Mouse (Mus musculus): ENCODE measurements at regions not wholly inside any gene's neighbourhood (a gene's known extent, or its start where the extent isn't known, plus 50 kb on each side); places are given as distances from the start of the nearest gene placed in this dataset.

DNA sequence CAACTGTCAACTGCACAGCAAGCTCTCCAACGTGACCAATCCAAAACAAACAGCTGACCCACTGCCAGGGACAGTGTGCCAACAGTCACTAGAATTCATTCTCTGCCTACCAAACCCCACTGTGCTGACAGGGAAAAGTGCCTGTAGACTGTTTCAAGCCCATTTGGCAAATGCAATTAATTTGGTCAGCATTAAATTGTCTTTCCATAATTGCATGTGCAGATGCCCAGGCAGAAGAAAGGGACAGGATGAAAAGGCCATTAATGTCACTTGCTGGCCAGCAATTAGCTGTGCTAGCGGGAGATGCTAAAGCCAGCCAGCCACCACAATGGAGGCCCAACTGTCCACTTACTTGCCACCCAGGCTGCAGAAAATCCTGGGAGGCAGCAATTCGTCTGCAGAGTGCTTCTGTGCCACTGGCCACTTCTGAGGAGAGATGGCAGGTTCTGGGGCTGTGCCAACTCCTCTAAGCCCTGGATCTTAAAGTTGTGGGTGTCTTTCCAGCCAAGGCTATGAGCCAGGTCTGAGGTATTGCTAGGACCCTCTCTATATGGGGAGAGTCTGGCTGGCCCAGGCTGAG lies 108.8 kb upstream of the Kdm8 start:
- ATAC-seq (replicated peaks) = peak; percentile 80
- Histone ChIP-seq H3K36me3 (no peaks in the 10 kb centered on the region), H3K27me3 (0 out of 2 replicates have a peak, but pooled peaks cover 2% of the 10 kb centered on the region), H3K9ac (replicated peaks) (no peak overlapping the region), H3K4me3 (no peak overlapping the region), H3K27ac (replicated peaks) (no peak overlapping the region), H3K4me1 (peaks cover 6% of the 10 kb centered on the region; the same call in 1 of the 2 replicates), H3K9me3 (no peaks in the 10 kb centered on the region), H3K4me2 (replicated peaks) (no peak overlapping the region)
- 7% methylated on average over 3 of the region's 3 CpGs for WGBS

- WGBS = 68% methylated on average over 3 of the region's 3 CpGs
- no peak for ATAC-seq (replicated peaks)
These were observed 107.7 kb upstream of the Kdm8 start for GRCm38 (mm10) chr7:125336826-125337225.

GRCm38 (mm10) chr7:125338177-125338751 lies 106.2 kb upstream of the Kdm8 start:
- Histone ChIP-seq H3K4me3 (no peak overlapping the region), H3K36me3 (no peaks in the 10 kb centered on the region), H3K9ac (replicated peaks) (no peak overlapping the region), H3K4me2 (replicated peaks) (no peak overlapping the region), H3K27me3 (0 out of 2 replicates have a peak, but pooled peaks cover 1% of the 10 kb centered on the region), H3K27ac (replicated peaks) (no peak overlapping the region), H3K9me3 (no peaks in the 10 kb centered on the region), H3K4me1 (peaks cover 6% of the 10 kb centered on the region; the same call in 1 of the 2 replicates)
- ATAC-seq (replicated peaks) = no peak
- 88% methylated on average over 6 of the region's 6 CpGs for WGBS

More at GRCm38 (mm10) chr7:125336826-125337225, 107.7 kb upstream of the Kdm8 start:
- H3K9me3 ChIP-seq = no peaks in the 10 kb centered on the region
- H3K36me3 ChIP-seq = no peaks in the 10 kb centered on the region
- H3K4me2 ChIP-seq (replicated peaks) = no peak overlapping the region
- no peak overlapping the region for H3K27ac ChIP-seq (replicated peaks)
- no peak overlapping the region for H3K9ac ChIP-seq (replicated peaks)
- H3K27me3 ChIP-seq = 0 out of 2 replicates have a peak, but pooled peaks cover 2% of the 10 kb centered on the region
- no peak overlapping the region for H3K4me3 ChIP-seq
- H3K4me1 ChIP-seq = peaks cover 6% of the 10 kb centered on the region; the same call in 1 of the 2 replicates

DNA sequence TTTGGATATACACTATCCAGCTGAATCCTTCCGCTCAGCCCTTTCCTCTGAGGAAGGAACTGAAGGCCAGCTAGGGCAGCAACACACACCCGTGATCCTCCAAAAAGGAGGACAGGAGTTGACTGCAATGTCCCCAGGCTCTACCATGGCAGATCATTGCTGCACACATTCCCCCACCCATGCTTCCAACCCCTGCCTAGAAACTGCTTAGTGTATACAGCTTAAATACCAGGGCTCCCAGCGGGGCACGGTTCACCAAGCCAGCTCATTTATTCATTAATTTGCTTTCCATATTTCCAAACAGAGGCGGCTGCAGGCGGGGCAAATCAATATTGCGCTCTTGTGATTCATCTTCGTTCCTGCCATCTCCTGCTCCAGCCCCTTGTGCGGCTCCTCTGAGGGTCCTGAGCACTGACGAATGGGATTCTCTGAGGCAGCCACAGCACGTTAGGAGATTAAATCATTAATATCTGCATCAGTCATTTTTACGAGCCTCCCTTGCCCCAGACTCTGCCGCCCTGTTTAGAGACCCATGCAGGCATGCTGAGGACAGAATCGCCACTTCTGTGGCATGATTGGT lies 104.1 kb upstream of the Kdm8 start:
- no peak overlapping the region for H3K4me2 ChIP-seq (replicated peaks)
- no peak for ATAC-seq (replicated peaks)

DNA sequence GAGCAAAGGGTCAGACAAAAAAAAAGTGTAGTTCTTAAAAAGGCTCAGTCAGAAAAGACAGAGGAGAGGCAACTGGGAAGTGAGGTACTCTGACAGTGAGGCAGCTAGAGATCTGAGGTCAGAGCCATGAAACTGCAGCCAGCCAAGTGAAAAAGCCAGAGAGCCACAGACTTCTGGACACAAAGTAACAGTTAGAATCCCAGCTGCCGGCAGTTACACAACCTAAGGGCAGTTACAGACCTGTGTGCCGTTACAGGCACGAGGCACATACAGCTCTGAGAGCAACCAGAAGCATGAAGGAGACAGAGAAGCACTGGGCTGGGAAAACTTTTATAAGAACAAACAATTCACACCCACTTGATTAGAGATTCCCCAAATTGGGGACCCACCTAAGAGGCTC lies 94.9 kb upstream of the Kdm8 start:
- no peaks in the 10 kb centered on the region for H3K27me3 ChIP-seq
- WGBS = 82% methylated on average over 3 of the region's 3 CpGs
- no peak overlapping the region for H3K4me3 ChIP-seq

More for the DNA sequence above, 104.1 kb upstream of the Kdm8 start:
- H3K9me3 ChIP-seq = no peaks in the 10 kb centered on the region
- H3K27me3 ChIP-seq = no peaks in the 10 kb centered on the region
- no peak overlapping the region for H3K9ac ChIP-seq (replicated peaks)
- H3K27ac ChIP-seq (replicated peaks) = no peak overlapping the region
- peaks cover 5% of the 10 kb centered on the region; the same call in 1 of the 2 replicates for H3K4me1 ChIP-seq
- H3K4me3 ChIP-seq = no peak overlapping the region
- H3K36me3 ChIP-seq = no peaks in the 10 kb centered on the region
- 73% methylated on average over 14 of the region's 14 CpGs for WGBS

GRCm38 (mm10) chr7:125354211-125354610 lies 90.3 kb upstream of the Kdm8 start:
- H3K9ac ChIP-seq (replicated peaks) = no peak overlapping the region
- H3K4me2 ChIP-seq (replicated peaks) = no peak overlapping the region
- peaks cover 14% of the 10 kb centered on the region for H3K4me1 ChIP-seq
- H3K36me3 ChIP-seq = no peaks in the 10 kb centered on the region
- H3K9me3 ChIP-seq = no peaks in the 10 kb centered on the region
- ATAC-seq (replicated peaks) = no peak
- no peaks in the 10 kb centered on the region for H3K27me3 ChIP-seq
- no peak overlapping the region for H3K27ac ChIP-seq (replicated peaks)
- 94% methylated on average over 1 of the region's 1 CpGs for WGBS
- no peak overlapping the region for H3K4me3 ChIP-seq

More for the DNA sequence above, 94.9 kb upstream of the Kdm8 start:
- Histone ChIP-seq H3K9me3 (no peaks in the 10 kb centered on the region), H3K4me1 (peaks cover 4% of the 10 kb centered on the region), H3K9ac (replicated peaks) (no peak overlapping the region), H3K4me2 (replicated peaks) (no peak overlapping the region), H3K27ac (replicated peaks) (no peak overlapping the region), H3K36me3 (no peaks in the 10 kb centered on the region)
- no peak for ATAC-seq (replicated peaks)

GRCm38 (mm10) chr7:125354956-125355355 lies 89.5 kb upstream of the Kdm8 start:
- WGBS = 29% methylated on average over 10 of the region's 10 CpGs
- H3K4me3 ChIP-seq = no peak overlapping the region
- no peaks in the 10 kb centered on the region for H3K27me3 ChIP-seq
- H3K27ac ChIP-seq (replicated peaks) = no peak overlapping the region
- peaks cover 14% of the 10 kb centered on the region for H3K4me1 ChIP-seq
- ATAC-seq (replicated peaks) = no peak
- H3K9ac ChIP-seq (replicated peaks) = no peak overlapping the region
- no peaks in the 10 kb centered on the region for H3K9me3 ChIP-seq
- H3K36me3 ChIP-seq = no peaks in the 10 kb centered on the region
- no peak overlapping the region for H3K4me2 ChIP-seq (replicated peaks)

DNA sequence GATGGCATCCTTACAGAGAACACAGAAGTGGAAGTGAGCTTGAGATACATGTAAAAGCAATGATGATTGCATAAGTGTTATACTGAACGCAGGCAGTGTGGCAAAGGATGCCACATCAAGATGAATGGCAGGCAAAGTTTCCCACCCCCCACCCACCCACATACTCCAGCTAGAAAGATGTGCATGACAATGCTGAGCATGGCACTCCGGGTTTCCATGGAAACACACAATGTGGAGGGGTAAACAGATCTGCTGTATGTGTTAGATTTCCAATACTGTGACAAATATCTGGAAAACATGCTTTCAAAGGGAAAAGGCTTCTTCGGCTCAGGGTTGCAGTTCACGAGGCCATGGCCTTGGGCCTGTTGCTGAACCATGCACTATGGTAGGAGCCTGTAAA lies 86.5 kb upstream of the Kdm8 start:
- 75% methylated on average over 4 of the region's 4 CpGs for WGBS
- no peak overlapping the region for H3K27ac ChIP-seq (replicated peaks)
- no peak overlapping the region for H3K9ac ChIP-seq (replicated peaks)

DNA sequence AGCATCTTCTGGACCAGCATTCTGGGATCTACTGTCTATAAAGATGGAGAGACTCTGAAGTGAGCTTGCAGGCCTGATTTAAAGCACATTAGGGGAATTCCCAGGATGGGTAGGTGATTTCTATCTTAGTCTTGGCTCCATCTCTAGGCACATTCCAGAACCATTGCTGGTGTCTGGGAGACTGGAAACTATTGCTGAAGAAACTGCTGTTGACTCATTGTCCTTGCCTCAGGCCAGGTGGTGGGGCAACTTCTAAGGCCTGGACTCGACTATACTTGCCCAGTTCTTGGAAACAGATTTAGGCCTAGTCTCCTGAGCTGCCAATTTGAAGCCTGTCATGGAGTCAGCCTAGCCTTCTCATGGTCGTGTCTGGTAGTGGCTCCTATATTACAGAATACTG lies 61.5 kb upstream of the Kdm8 start:
- no peak for ATAC-seq (replicated peaks)
- WGBS = 74% methylated on average over 2 of the region's 2 CpGs

More for the DNA sequence above, 86.5 kb upstream of the Kdm8 start:
- ATAC-seq (replicated peaks) = peak; percentile 81
- Histone ChIP-seq H3K36me3 (no peaks in the 10 kb centered on the region), H3K4me2 (replicated peaks) (no peak overlapping the region), H3K4me3 (no peak overlapping the region), H3K4me1 (peaks cover 14% of the 10 kb centered on the region), H3K9me3 (no peaks in the 10 kb centered on the region), H3K27me3 (no peaks in the 10 kb centered on the region)

GRCm38 (mm10) chr7:125384171-125384570 lies 60.3 kb upstream of the Kdm8 start:
- Histone ChIP-seq H3K9me3 (no peaks in the 10 kb centered on the region), H3K27me3 (no peaks in the 10 kb centered on the region), H3K4me2 (replicated peaks) (no peak overlapping the region), H3K4me3 (no peak overlapping the region), H3K36me3 (no peaks in the 10 kb centered on the region), H3K27ac (replicated peaks) (no peak overlapping the region), H3K4me1 (no peaks in the 10 kb centered on the region), H3K9ac (replicated peaks) (no peak overlapping the region)
- no peak for ATAC-seq (replicated peaks)
- 34% methylated on average over 4 of the region's 4 CpGs for WGBS

More for the DNA sequence above, 61.5 kb upstream of the Kdm8 start:
- H3K4me3 ChIP-seq = no peak overlapping the region
- no peaks in the 10 kb centered on the region for H3K36me3 ChIP-seq
- no peaks in the 10 kb centered on the region for H3K4me1 ChIP-seq
- H3K27me3 ChIP-seq = no peaks in the 10 kb centered on the region
- no peak overlapping the region for H3K9ac ChIP-seq (replicated peaks)
- H3K4me2 ChIP-seq (replicated peaks) = no peak overlapping the region
- H3K27ac ChIP-seq (replicated peaks) = no peak overlapping the region
- no peaks in the 10 kb centered on the region for H3K9me3 ChIP-seq

- ATAC-seq (replicated peaks) = no peak
- Histone ChIP-seq H3K27me3 (peaks cover 5% of the 10 kb centered on the region; the same call in 1 of the 2 replicates), H3K4me3 (no peak overlapping the region), H3K9me3 (no peaks in the 10 kb centered on the region), H3K36me3 (no peaks in the 10 kb centered on the region), H3K27ac (replicated peaks) (no peak overlapping the region), H3K4me2 (replicated peaks) (peak overlapping the region; percentile 83; the same call in 1 of the 2 replicates), H3K4me1 (peaks cover 15% of the 10 kb centered on the region), H3K9ac (replicated peaks) (no peak overlapping the region)
- 39% methylated on average over 3 of the region's 3 CpGs for WGBS
These were observed 51.9 kb upstream of the Kdm8 start for GRCm38 (mm10) chr7:125392536-125392935.

GRCm38 (mm10) chr7:125393228-125393627 lies 51.2 kb upstream of the Kdm8 start:
- Histone ChIP-seq H3K4me2 (replicated peaks) (peak overlapping the region; percentile 83), H3K36me3 (no peaks in the 10 kb centered on the region), H3K4me1 (peaks cover 15% of the 10 kb centered on the region), H3K27ac (replicated peaks) (peak overlapping the region; percentile 71), H3K9me3 (no peaks in the 10 kb centered on the region), H3K27me3 (peaks cover 5% of the 10 kb centered on the region; the same call in 1 of the 2 replicates), H3K4me3 (peak overlapping the region; percentile 46), H3K9ac (replicated peaks) (peak overlapping the region; percentile 51)
- peak; percentile 77 for ATAC-seq (replicated peaks)
- WGBS = under 1% methylated on average over 16 of the region's 16 CpGs

Data from forebrain, embryonic 15.5 days (tissue).